Mouse (Mus musculus) 416B (cell line): ENCODE results near the gene Casc4.
"Not testable (repeated sequence)": the region's sequence is repeated elsewhere in the genome, so short reads cannot be mapped to it uniquely, and the experiment has no call there.

Experiments used
- DNase-seq: peaks from one replicate; pipeline ENCODE4 v3.0.0; 2011; ENCODE audit warnings: low read depth

Gene Casc4

DNA sequence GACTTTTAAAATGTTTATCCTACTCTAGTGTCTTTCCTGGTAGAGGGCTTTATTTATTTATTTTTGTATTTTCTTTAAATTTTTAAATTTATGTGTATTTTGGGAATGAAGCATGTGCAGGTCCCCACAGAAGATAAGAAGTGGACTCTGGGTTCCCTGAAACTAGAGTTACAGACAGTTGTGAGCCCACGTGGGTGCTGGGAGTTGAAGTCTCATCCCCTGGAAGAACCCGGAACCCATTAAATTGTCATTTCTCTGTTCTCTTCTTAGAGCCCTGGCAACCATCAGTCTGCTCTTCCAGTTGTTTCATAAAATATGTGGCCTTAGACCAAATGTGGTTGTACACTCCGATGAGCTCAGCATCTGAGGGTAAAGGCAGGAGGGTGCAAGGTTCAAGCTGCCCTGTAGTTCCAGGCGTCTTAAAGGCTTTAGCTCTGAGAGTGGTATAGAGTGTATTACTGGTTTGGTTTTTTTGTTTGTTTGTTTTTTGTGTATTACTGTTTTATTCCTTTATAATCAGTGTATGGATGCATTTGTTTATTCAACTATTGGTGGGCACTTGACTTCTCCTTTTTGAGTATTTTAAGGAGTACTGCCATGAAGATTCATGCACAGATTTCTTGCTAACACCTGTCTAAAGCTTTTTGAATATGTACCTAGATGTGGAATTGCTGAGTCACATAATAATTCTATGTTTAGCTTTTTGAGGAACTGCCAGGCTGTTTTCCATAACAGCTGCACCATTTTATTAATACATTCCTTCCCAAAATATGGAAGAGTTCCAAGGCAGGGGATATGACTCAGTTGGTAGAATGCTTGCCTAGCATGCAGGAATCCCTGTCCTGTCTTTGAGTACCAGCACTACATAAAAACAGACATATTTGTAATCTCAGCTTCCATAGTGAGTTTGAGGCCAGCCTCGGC, 49.5 kb downstream of the Casc4 start:
- no peak for DNase-seq

DNA sequence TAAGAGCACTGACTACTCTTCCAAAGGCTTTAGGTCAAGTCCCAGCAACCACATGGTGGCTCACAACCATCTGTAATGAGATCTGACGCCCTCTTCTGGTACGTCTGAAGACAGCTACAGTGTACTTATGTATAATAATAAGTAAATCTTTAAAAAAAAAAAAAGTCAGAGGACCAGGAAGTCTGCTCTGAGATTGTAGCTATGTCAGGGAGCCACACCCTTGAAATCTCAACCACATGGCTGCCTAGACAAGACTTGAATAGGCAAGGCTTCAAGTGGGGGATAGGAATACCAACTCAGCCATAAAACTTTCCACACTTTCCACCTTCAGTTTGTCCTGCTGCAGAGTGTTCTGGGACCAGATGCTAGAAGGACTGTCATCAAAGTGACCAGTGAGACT, 70.9 kb downstream of the Casc4 start:
- DNase-seq, result not testable (repeated sequence)

DNA sequence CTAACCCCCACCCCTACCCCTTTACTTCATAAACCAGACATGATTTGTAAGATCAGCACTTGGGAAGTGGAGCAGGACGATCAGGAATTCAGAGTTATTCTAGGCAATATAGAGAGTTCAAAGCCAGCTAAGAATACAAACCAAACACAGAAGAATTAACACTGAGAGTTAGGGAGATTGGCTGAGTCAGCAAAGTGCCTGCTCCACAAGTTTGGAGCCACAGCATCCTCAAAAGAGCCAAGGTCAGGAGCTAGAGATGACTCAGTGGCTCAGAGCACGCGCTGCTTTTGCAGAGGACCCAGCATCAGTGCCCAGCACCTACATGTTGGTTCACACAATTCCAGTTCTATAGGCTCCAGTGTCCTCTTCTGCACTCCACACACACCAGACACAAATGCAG, 76.6 kb downstream of the Casc4 start:
- no peak for DNase-seq

GRCm38 (mm10) chr2:121954971-121955656, 88.3 kb downstream of the Casc4 start:
- peak; percentile 69 for DNase-seq

DNA sequence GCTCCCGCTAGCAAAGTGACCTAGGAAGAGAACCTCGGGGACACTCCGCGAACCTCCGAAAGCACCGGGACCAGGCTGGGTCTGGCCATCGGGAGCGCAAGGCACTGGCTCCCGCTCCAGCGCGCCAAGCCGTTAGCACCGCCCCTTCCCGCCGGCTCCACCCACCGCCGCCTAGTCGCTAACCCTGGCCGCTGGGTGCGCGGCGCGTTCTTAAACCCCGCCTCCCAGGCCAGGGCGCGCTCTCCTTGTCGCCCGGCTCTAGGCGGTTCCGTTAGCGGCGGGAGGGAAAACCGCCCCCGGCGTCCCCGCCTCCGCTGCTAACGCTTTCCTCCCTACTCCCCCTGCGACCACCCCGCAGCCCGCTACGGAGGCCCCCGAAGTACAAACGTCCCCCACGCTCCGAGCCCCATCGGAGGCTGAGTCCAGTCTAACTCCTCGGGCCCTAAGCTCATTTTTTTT, 89.0 kb downstream of the Casc4 start, which contains the start of the genes Ctdspl2 and Mageb3:
TSS of gene Ctdspl2 (plus strand) at position 237 of the 459 bp plus-strand sequence.
TSS of gene Mageb3 (minus strand) at position 328 of the 459 bp plus-strand sequence.
- peak; percentile 95 for DNase-seq

- peak; percentile 91 for DNase-seq
Measured at GRCm38 (mm10) chr2:121956224-121957018, 89.7 kb downstream of the Casc4 start.

DNA sequence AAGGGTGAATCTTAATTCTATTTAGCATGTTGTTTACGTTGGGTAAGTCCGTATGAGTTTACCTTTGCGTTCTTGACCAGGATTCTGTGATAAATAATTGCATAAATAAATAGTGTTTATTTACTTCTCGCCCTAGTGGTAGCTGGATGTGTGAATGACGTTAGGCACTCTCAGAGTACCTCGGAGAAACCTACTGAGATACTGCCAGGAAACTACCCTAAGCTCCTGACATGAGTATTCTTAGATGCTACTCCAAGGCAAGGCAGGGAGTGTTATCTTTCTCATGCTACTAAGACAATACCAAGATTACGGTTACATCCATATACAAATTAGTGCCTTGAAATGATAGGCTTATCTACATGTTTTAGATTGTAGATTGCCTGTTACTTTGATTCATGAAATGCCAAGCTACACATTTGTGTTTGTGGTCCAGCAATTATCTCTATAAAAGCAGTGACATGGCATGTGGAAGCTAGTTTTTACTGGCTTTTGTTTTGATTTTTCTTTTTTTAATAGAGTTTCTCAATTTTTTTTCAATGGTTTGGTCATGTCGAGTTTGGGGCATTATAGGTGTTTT, 90.5 kb downstream of the Casc4 start:
- DNase-seq, result peak; percentile 28
